Mouse (Mus musculus) hematopoietic stem cell, adult 5-6 weeks (primary cell): ENCODE results near the gene Ptprn2. TPM values are rescaled to one million over a fixed set of nuclear protein-coding genes. Genes with fewer than 3 reads are reported as not detected.
A peak's percentile ranks its signal among the peaks of the same experiment; 100 is the strongest.
"Not testable (repeated sequence)": the region's sequence is repeated elsewhere in the genome, so short reads cannot be mapped to it uniquely, and the experiment has no call there.

Experiments used
- ATAC-seq, 2 experiments: fragments of 125-278 bp in 1 of 2; replicated peaks in 1 of 2; 2 replicates each; pipeline ENCODE4 v1.8.0; 2016 to 2017; ENCODE audit warnings: inconsistent platforms in 2 of 2, mild to moderate bottlenecking in 2 of 2, moderate number of reproducible peaks in 2 of 2, low read depth in 1 of 2, moderate TSS enrichment in 1 of 2; ENCODE audit not compliant: low FRiP score in 2 of 2, poor library complexity in 2 of 2, severe bottlenecking in 2 of 2, insufficient read depth in 1 of 2, low TSS enrichment in 1 of 2
- total RNA-seq: library from RNA; stranded (forward); fragments of 172-1452, 232-1000 nt; gene quantifications from 2 replicates; pipeline ENCODE4 v1.2.3, GENCODE M21; 2017

Ptprn2 gene
- total RNA-seq, 1 experiment from 2014 or later = not detected

DNA sequence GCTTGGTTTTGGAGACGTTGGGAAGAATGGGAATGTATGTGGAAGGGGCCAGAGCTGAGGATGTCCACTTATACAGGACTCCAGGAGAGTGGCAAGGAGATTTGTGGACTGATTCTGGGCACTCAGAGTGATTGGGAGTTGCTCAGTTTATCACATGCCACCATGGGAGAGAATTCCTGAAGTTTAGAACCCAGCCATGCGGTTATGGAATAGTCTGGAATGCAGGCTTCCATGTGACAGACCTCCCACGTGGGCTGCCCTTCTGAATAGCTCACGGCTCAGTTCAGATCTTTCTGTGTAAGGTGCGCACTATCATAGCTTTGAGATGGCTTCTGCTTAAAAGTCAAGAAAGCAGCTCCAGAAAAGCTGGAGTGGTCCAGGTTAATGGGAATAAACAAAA lies 88.6 kb downstream of the Ptprn2 start:
- no peak for ATAC-seq

DNA sequence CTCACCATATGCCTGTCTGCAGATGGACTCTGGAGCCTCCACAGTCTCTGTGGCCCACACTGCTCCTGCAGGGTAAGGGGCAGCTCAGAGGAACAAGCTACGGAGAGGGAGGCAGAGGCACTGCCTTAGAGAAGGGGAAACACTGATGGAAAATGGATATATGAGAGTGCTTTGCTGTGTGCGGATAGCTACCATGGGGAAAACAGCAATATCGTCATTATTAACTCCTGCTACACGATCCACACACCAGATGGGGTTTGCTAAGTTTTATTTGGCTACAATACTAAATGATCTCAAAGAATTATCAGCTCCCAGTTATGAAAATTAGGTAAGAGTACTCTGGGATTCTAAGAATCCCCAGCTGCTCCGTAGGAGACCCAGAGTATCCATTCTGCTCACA lies 89.2 kb downstream of the Ptprn2 start:
- no peak for ATAC-seq

DNA sequence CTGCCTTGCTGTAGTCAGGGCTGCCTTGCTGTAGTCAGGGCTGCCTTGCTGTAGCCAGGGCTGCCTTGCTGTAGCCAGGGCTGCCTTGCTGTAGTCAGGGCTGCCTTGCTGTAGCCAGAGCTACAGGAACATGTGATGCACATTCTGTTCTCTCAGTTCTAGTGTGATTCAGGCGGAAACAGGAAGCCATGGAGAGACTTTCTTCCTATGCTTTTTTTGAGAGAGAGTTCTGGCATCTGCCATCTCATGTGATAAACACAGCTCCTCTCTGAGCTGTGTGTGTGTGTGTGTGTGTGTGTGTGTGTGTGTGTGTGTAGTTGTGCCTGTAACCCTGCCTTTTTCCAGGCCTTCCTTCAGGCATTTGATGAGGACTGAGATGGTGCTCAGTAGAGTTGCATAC lies 92.4 kb downstream of the Ptprn2 start:
- ATAC-seq = not testable (repeated sequence)

DNA sequence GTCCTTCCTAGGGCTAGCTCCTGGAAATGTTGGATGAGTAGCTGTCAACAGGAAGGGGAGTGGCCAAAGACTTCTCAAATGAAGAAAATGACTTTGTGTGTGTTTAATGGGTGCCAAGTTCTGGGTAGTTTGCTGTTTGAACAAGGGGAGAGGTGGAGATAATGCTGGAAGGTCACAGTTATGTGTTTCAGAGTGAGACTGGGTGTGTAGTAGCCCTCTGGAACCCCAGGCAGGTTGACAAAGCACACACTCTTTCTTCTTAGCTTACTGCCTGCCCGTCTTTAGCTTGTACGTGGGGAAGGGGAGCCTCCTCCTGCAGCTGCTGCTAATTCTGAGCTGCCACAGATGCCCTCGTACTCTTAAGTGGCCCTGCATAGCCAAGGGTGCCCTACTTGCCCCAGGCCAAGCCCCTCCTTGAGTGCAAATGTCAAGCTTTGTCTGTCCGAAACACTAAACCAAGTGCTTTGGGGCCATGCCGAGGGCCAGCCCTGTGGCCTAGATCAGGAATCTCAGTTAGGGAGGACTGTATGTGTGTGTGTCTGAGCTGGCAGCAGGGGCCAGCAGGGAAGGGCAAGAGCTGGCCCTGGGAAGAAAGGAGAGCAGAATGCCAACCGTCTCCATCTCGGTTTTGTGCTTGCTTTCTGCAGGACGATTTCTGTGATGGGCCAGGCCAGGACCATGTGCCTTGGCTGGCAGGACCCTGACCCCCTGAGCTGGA lies 95.5 kb downstream of the Ptprn2 start:
- no peak for ATAC-seq

DNA sequence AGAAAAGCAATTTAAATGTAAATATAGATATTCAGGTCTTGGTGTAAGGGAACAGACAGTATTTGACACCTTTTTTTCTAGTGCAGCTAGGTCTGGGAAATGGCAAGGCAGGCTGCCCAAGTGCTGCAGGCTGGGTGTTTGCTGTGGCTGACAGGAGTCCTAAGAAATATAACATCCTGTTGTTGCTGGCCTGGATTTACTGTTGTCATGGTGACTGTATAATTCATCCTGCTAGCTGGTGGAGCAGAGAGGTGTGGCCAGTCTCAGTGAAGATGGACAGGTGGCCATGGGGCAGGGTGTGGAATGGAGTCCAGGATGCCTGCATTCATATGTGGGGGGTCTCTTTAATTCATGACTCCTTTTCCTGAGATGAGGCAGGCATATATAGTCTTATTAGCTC lies 96.3 kb downstream of the Ptprn2 start:
- ATAC-seq = 0 out of 4 replicates have a peak, but pooled peaks of 1 of the 2 experiments have one; percentile 17

DNA sequence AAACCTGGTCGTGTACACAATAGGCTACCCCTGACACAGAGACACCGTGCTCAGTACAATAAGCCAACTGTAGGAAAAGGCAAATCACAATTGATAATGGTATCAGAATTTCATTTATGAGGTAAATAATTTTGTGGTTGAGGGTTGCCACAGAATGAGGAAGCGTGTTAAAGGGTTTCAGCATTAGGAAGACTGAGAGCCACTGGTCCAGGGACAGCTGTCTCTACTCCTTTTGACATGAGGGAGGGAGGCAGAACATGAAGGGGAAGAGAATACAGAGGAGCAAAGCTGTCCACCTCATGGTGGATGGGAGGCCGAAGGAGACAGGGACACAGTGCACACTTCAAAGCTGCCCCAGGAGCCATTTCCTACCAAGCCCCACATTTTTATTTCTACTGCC lies 97.3 kb downstream of the Ptprn2 start:
- no peak for ATAC-seq

DNA sequence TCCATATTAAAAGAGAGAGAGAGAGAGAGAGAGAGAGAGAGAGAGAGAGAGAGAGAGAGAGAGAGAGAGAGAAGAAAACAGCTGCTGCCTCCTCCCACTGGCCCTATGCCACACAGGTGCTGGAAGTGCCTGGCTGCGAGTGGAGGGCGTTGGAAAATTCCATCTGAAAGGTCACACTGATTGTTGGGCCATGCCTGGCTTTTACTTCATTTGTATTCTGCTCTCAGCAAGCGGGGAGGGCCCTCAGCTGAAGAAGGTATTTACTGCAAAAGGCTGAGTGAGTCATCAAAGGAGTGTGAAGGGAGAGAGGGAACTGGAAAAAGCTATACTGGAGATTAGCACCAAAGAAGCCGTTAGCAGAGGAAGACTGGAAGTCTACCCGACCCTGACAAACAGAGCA lies 99.5 kb downstream of the Ptprn2 start:
- ATAC-seq = no peak

DNA sequence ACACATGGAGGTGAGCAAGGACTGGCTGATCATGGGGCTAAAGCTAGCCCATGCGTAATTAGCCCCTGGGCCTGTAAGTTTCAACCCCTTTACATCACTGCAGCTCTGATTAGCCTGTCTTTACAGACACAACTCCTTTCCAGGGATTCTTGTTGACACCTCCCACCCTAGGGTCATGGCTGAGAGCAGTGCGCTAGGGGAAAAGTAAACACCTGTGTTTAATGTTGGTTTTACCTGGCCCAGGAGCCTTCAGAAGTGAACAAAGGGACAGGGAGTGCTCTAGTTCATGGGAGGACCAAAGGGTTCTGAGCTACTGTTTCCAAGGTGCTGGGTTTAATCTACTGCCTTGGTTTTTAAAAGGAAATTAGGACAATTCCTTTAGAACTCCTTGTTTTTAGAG lies 100.6 kb downstream of the Ptprn2 start:
- ATAC-seq = no peak

DNA sequence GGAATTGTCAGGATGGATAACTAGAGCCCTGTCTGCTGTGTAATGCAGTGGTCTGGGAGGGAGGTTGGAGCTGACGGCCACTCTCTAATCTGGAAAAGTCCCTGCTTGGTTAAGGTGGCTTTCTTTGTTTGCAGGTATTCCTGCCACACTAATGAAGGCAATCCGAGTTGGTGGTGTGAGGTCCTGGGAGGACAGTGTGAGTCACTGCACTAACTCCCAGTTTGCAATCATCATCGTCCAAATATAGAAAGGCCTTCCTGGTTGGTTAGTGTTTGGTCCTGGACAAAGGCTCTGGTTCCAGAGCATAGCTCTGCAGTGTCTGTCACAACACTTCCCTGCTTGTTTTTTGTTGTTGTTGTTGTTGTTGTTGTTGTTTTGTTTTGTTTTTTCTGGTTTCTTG lies 102.0 kb downstream of the Ptprn2 start:
- ATAC-seq = no peak

DNA sequence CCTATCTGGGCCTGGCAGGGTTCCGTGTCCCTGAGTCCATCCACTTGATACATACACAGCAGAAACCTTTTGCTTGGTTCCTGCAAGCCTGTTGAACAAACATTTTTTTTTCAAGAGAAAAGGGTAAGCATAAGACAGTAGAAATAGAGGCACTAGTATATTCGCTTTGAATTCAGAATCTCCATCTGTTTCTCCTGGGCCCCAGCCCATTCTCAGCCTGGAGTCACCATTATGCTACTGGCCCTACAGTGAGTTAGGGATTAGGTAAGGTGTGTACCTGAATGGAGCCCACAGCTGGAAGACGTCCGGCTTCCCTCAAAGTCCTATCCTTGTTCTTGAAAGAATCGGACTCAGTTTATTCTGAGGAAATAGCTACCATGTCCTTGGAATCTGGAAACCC lies 104.6 kb downstream of the Ptprn2 start:
- ATAC-seq = no peak

DNA sequence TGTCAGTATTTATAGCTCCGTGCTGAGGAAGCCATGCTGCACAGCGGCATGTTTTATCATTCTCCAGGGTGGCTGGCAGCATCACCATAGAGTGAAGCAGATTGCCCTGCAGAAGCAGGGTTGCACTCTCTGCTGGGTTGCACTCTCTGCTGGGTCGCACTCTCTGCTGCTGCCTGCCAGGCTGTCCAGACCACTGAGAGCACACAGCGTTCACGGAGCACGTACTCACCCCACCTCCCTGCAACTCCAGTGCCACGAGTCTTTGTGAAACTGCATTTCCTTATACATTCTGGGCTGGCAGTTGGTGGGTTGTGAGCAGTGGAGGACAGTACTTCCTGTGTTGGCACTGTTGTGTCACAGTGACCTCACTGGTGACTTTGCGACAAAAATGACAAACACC lies 108.9 kb downstream of the Ptprn2 start:
- ATAC-seq = peak; percentile 56 to 59

DNA sequence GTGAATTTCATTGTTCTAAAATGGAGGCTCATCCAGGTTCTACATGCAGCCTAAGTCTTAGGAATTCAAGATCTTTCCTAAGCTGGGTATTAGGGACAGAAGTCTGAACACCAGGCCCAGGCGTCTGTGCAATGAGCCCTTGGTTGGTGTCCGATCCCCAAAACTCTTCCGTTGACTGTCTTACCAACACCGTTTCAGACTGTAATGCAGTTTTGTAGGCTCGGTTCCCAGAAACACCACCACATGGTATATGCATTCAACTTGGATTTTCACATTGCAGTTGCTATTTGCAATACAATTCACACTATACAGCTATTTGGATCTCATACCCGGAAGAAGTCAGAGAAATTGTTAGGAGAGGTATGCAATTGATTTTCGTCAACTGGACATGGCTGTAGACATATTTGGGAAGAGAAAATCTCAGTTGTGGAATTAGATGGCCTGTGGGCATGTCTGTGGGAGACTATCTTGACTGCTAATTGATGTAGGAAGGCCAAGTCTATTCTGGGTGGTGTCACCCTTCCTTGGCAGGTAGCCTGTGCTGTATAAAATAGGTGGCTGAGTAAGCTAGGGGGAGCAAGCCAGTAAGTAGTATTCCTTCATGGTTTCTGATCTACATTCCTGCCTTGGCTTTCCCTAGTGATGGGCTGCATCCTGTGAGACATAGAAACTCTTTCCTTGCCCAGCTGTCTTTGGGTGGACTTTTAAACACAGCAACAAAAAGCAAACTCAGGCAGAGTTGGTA lies 109.5 kb downstream of the Ptprn2 start:
- no peak for ATAC-seq

DNA sequence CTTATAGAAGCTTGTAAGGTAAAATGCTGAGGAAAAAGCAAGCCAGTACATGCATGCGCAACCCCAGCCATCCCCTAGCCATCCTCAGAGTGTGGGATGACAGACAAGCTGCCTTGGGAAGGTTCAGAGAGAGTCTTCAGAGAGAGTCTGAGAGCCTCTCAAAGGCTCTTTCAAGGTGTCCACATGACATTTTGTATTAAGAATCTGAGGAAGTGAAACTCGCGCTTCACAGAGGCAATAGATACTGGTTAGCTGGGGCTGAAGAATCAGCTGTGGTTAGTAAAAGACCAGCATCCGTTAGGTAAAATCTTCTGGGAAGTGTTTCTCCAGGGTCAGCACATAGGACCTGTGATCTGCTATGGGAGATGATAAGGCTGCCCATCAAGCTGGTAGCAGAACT lies 110.2 kb downstream of the Ptprn2 start:
- no peak for ATAC-seq

DNA sequence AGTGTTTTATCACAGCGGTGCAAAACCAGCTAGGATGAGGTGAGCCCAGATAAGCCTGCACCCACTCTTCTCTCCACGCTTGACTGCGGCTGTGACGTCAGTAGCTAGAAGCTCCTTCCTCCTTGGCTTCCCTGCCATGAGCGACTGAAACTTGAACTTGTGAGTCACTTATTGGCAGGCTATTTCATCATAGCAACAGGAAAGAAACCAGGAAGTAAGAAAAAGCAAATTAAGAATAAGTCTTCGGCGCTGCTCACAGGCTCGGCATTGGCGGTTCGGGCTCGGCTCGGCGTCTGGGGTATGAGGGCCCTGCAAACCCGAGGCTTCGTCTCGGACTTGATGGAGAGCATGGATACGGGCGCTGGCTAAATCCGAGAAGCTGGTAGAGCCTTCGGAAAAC lies 111.5 kb downstream of the Ptprn2 start:
- ATAC-seq = no peak

DNA sequence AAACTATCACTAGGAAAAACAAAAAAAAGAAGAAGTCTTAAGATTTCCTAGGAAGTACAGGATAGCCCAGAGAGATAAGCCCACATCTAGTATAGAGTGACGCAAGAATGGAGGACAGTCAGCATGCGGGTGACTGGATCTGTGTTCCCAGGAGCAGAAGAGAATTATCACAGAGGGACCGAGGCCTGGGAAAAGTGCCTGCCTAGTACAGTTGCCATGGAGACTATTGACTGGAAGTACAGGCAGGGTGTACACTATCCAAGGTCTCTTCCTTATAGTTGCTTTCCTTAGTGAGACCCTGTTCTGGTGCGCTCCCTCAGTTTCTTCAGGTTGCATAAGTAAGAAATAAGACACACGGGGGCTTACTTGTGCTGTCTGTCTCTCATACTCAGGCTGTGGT lies 112.2 kb downstream of the Ptprn2 start:
- ATAC-seq = no peak

DNA sequence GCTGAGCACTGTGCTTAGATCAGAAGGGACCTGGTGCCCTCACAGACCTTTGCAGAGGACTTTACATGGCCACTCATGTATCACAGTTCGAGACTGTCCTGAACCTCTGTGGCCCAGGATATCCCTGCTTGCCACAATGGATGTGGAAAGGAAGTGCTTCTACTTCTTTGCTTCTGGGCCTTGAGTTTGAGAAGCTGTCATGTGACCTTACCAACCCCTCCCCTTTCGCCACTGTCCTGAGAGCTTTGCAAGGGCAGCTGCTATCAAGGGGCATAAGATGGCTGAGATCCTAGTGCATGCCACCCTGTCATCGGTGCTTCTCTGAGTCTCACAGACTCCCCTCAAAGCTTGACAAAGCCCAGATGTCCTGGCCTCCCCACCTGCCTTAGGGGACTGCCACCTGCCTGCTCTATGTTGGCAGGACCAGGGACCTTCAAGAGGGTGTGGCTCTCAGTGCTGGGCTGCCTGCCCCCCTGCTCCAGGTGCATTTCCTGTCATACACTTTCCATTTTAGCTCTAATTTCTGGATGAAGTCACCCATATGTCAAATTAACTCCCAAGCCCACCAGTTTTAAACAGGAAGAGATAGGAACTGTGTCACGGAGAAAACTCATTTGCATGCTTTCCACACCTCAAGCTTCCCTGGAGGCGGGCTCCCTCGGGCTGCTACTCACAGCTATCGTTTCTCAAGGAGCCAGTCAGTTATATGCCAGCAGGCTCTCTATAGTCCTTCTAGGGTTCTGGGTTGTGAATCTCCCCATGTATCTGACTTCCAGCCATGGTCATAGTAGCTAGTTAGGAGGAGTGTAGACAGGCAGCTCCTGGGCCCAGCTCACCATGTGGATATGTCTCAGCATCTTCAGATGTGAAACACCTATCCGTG lies 112.8 kb downstream of the Ptprn2 start:
- ATAC-seq = no peak

DNA sequence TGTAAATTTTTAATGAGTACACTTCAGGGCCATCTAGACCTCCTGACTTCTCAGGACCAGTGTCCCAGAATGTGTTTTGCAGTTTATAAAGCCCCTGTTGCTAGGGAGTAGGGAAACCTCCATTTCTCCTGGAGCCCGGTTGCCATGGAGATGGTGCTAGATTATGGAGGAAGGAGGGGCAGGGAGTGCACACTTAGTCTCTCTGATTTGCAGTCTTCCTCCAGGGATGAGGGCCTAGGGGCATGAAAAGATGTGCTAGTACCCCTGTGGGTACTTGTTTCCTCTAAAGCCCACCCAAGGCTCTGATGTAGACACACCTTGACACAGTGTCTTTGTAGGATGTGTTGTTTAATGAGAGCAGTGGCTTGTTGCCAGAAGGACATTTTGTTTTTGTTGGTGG lies 114.0 kb downstream of the Ptprn2 start:
- ATAC-seq = no peak

DNA sequence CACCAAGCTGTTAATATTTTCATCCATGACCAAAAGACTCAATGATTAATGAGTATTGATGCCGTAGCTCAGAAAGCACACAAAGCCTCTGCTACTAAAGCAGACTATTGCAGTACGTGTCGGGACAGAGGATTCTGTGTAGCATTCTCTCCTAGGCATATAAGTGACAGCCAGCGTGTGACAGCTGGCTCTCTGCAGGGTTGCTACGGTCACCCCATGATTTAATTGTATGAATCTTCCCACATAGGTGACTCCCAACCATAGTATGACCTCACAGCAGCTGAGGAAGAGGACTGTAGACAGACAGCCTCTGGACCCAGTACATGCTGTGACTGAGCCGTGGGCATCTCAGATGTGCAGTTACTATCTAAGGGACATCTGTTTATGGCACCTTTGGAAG lies 114.5 kb downstream of the Ptprn2 start:
- ATAC-seq = no peak
